8 mouse cellular contexts compared by ENCODE assay signal in the genomic region with DNA sequence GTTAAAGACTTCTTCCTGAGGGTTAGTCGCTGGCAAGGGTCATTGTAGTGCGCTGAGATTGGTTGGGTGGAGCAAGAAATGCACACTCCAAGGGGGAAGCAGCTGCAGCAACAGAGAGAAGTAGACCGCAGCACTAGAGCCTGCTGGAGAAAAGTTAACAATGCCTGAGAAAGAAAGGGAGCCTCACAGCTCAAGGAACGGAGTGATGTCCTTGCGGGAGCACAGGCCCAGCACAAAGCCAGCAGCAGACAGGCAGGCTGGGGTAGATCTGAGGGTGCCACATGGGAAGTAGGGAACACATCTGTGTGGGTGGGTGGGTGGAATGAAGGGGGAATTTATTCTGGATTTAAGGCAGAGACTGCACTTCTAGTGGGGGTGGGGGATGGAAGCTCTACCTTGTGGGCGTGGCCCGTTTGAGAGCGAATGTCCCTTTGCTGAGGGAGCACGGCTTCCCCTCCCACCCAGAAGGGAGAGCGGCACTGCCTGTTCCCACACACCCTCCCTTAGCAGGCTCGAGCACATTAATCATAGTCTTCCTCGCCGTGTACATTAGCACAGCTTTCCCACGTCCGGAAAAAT. TPM values are rescaled to one million over a fixed set of nuclear protein-coding genes. Genes with fewer than 3 reads are reported as not detected.
DNase-seq lines count a peak whose midpoint lies in the region; ATAC-seq and TF ChIP-seq lines count a peak whose summit lies in the region.

No protein-coding gene starts in this region.

- no peak for TF ChIP-seq POLR2A in bone marrow macrophage, adult 2 months (IDR thresholded peaks at IDR 0.05; ENCODE audit: borderline replicate concordance, low read depth, low read length)

- no peak for TF ChIP-seq CTCF in bone marrow macrophage, adult 2 months (IDR thresholded peaks at IDR 0.05; ENCODE audit: low read depth, low read length)

- no peaks in the 10 kb centered on the region for H3K36me3 ChIP-seq in forebrain, embryonic 11.5 days (ENCODE audit: control insufficient read depth, insufficient read depth, low read length)
- H3K36me3 ChIP-seq in lung, embryonic 16.5 days (ENCODE audit: control insufficient read depth, insufficient read depth, low read length), result no peaks in the 10 kb centered on the region

- peaks cover 3% of the 10 kb centered on the region; the same call in 1 of the 2 replicates for H3K27me3 ChIP-seq in forebrain, embryonic 11.5 days (ENCODE audit: control insufficient read depth, insufficient read depth, low read length)
- no peaks in the 10 kb centered on the region; the same call in 1 of the 2 replicates for H3K27me3 ChIP-seq in lung, embryonic 16.5 days (ENCODE audit: control insufficient read depth, insufficient read depth, low read depth, low read length)

- H3K9ac ChIP-seq in forebrain, embryonic 11.5 days (ENCODE audit: low read length), result peak overlapping the region; percentile 52; the same call in 1 of the 2 replicates
- H3K9ac ChIP-seq in lung, embryonic 16.5 days (ENCODE audit: low read length), result peak overlapping the region; percentile 61

- under 1% methylated on average over 15 of the region's 15 CpGs for WGBS in forebrain, embryonic 11.5 days
- WGBS in lung, embryonic 16.5 days, result 1% methylated on average over 15 of the region's 15 CpGs

- ATAC-seq in forebrain, embryonic 11.5 days (replicated peaks; ENCODE audit: low FRiP score), result peak; percentile 91
- ATAC-seq in lung, embryonic 16.5 days (ENCODE audit: low read depth), result peak; percentile 85
- ATAC-seq in erythroblast, adult 5-6 weeks (replicated peaks; ENCODE audit: low FRiP score, poor library complexity, severe bottlenecking), result no peak

- peak; percentile 61 for DNase-seq in MN1 (ENCODE audit: low spot score)
- peak; percentile 71 for DNase-seq in forebrain, embryonic 11.5 days (ENCODE audit: low spot score)
- peak; percentile 54 for DNase-seq in heart, postnatal 4 days
- DNase-seq in layer of hippocampus, postnatal 36 days, result peak; percentile 50 to 51
- peak; percentile 61 for DNase-seq in retina, postnatal 1 day

- H3K9me3 ChIP-seq in forebrain, embryonic 11.5 days (ENCODE audit: control insufficient read depth, low read length), result no peaks in the 10 kb centered on the region
- H3K9me3 ChIP-seq in lung, embryonic 16.5 days (ENCODE audit: control insufficient read depth, low read length), result no peaks in the 10 kb centered on the region; the same call in 1 of the 2 replicates

- peaks cover 26% of the 10 kb centered on the region for H3K4me1 ChIP-seq in bone marrow macrophage, adult 2 months (ENCODE audit: control insufficient read depth, insufficient read depth, low read length)
- 0 out of 2 replicates have a peak, but pooled peaks cover 2% of the 10 kb centered on the region for H3K4me1 ChIP-seq in forebrain, embryonic 11.5 days (replicated peaks; ENCODE audit: control insufficient read depth, insufficient read depth, low read length)
- peaks cover 13% of the 10 kb centered on the region for H3K4me1 ChIP-seq in lung, embryonic 16.5 days (replicated peaks; ENCODE audit: control insufficient read depth, insufficient read depth, low read length)

- H3K4me2 ChIP-seq in forebrain, embryonic 11.5 days (ENCODE audit: low read depth, low read length, severe bottlenecking), result peak overlapping the region; percentile 53
- peak overlapping the region; percentile 75 for H3K4me2 ChIP-seq in lung, embryonic 16.5 days (ENCODE audit: low read depth, low read length)

- no peak overlapping the region for H3K27ac ChIP-seq in bone marrow macrophage, adult 2 months (ENCODE audit: insufficient read depth, low read depth, low read length)
- peak overlapping the region; percentile 32; the same call in 1 of the 2 replicates for H3K27ac ChIP-seq in forebrain, embryonic 11.5 days (ENCODE audit: low read depth, low read length)
- H3K27ac ChIP-seq in lung, embryonic 16.5 days (ENCODE audit: low read length), result no peak overlapping the region

- H3K4me3 ChIP-seq in bone marrow macrophage, adult 2 months (ENCODE audit: insufficient read depth, low read length), result peak overlapping the region; percentile 48
- H3K4me3 ChIP-seq in forebrain, embryonic 11.5 days (ENCODE audit: low read depth, low read length), result peak overlapping the region; percentile 34
- peak overlapping the region; percentile 50 for H3K4me3 ChIP-seq in lung, embryonic 16.5 days (ENCODE audit: low read length)

RNA-seq across cellular contexts. Expression of gene Scn3b, which starts 27.7 kb away (rescaled TPM):
- 0.52 and 1.1 TPM in 2 replicates for polyA plus RNA-seq in bone marrow macrophage, adult 2 months (2012; ENCODE audit: insufficient read depth, insufficient read length, missing spikeins)
- polyA plus RNA-seq in forebrain, embryonic 11.5 days (2014; fragmentation: Nextera tagmentation; extraction: Ambion mirVana), result 9.7 and 10.9 TPM in 2 replicates
- total RNA-seq in heart, postnatal 4 days (2021), result under 1 TPM; 0.67 to 0.99 TPM
- 100 to 1,000 TPM; 249 to 260 TPM for total RNA-seq in layer of hippocampus, postnatal 36 days (2021)
- polyA plus RNA-seq in lung, embryonic 16.5 days (2015; fragmentation: Nextera tagmentation; extraction: Ambion mirVana), result 9.1 and 11.3 TPM in 2 replicates
- not detected in 2 replicates for total RNA-seq in erythroblast, adult 5-6 weeks (2015; ENCODE audit: low replicate concordance)
- not detected in 2 replicates for total RNA-seq in erythroblast, adult 5-6 weeks (2017; ENCODE audit: low replicate concordance)

RNA-seq across cellular contexts. Expression of gene Zfp202, which starts 49.2 kb away (rescaled TPM):
- 2.1 and 3.1 TPM in 2 replicates for polyA plus RNA-seq in bone marrow macrophage, adult 2 months (2012; ENCODE audit: insufficient read depth, insufficient read length, missing spikeins)
- 8.1 and 9.0 TPM in 2 replicates for polyA plus RNA-seq in forebrain, embryonic 11.5 days (2014; fragmentation: Nextera tagmentation; extraction: Ambion mirVana)
- total RNA-seq in heart, postnatal 4 days (2021), result 1 to 10 TPM; 3.9 to 4.0 TPM
- total RNA-seq in layer of hippocampus, postnatal 36 days (2021), result 1 to 10 TPM; 3.7 to 4.2 TPM
- polyA plus RNA-seq in lung, embryonic 16.5 days (2015; fragmentation: Nextera tagmentation; extraction: Ambion mirVana), result 3.1 and 3.7 TPM in 2 replicates
- not detected in 2 replicates for total RNA-seq in erythroblast, adult 5-6 weeks (2015; ENCODE audit: low replicate concordance)
- 0.42 TPM in 1 of 2 replicates, not detected in the other for total RNA-seq in erythroblast, adult 5-6 weeks (2017; ENCODE audit: low replicate concordance)

Comparison
In these comparisons a context has a peak if more than half of its experiments do, and no peak if none do; other contexts are left out.
1. RNA of gene Scn3b, which starts 27.7 kb away (total RNA-seq): 249 to 260 TPM in layer of hippocampus, postnatal 36 days; 0.67 to 0.99 TPM in heart, postnatal 4 days and not detected in erythroblast, adult 5-6 weeks; every median in the first group is over 100 times any median in the second.
2. Peak in every context shown above with its lines, with median percentiles within 50 percentile points of each other: DNase-seq and H3K4me3 ChIP-seq.